Comparison of ENCODE assay signal across 8 mouse cellular contexts in the genomic region with DNA sequence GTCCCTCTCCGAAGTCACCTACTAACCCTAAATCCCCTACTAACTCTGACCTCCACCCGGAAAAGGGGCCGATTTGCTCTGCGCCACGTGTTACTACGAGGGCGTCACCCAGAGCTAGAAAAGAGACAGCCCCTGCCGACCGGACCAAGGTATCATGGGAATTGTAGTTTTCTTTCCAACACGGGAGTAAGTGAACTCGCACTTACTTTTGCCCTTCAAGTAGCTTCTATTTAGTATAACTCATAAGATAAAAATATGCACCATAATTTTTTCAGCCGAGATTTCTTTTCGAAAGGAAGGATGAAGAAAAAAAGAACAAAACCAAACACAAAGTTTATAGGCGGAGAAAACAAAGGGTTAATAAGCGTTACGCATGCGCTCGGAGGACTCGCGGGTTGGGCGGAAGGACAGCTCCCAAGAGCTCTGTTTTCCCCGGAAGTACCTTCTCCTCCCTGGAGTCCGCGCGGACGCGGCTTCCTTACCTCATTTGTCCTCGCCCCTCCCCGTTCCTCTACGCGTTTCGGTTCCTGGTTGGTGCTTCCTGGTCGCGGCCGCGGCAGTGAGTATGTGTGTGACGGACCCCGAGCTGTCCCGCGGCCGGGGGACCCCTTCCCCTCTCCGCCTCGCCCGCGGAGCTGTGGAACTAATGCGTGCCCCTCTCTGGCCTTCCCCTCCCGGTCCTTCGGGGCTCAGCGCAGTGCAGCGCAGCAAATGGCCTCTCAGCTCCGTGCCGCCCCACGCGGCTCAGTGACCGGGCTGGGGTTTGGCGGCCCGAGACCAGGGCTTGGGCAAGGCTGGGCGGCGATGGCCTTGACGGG. TPM values are rescaled to one million over a fixed set of nuclear protein-coding genes. Genes with fewer than 3 reads are reported as not detected.
A peak's percentile ranks its signal among the peaks of the same experiment; 100 is the strongest.
DNase-seq lines count a peak whose midpoint lies in the region; ATAC-seq and TF ChIP-seq lines count a peak whose summit lies in the region.

No protein-coding gene starts in this region.

- peak; percentile 97 for ATAC-seq in embryonic facial prominence, embryonic 13.5 days (ENCODE audit: insufficient number of reproducible peaks, insufficient read depth, low FRiP score, low TSS enrichment, low read depth)
- peak; percentile 96 for ATAC-seq in limb, embryonic 12.5 days (ENCODE audit: insufficient number of reproducible peaks, insufficient read depth, low FRiP score, low TSS enrichment, low read depth)
- peak; percentile 98 for ATAC-seq in midbrain, embryonic 15.5 days (replicated peaks)

- DNase-seq in 3134 (ENCODE audit: extremely low read depth, insufficient read length, low spot score), result peak; percentile 91
- peak; percentile 94 to 95 for DNase-seq in adrenal gland, postnatal 36 days
- peak; percentile 94 to 97 for DNase-seq in heart, adult 18-20 months
- DNase-seq in kidney, adult 2 months, result peak; percentile 97
- DNase-seq in spleen, adult 2 months (ENCODE audit: low read depth in 1 of 2, low spot score in 2 of 2), result peak; percentile 91

- peak; percentile 67 for TF ChIP-seq POLR2A in kidney, adult 2 months (IDR thresholded peaks at IDR 0.05; ENCODE audit: low read depth, low read length)
- peak; percentile 92 for TF ChIP-seq POLR2A in spleen, adult 2 months (IDR thresholded peaks at IDR 0.05; ENCODE audit: low read depth, low read length)

- H3K27me3 ChIP-seq in embryonic facial prominence, embryonic 13.5 days, result no peaks in the 10 kb centered on the region
- H3K27me3 ChIP-seq in kidney, adult 2 months (replicated peaks; ENCODE audit: control insufficient read depth, insufficient read depth, low read length), result no peaks in the 10 kb centered on the region
- 0 out of 2 replicates have a peak, but pooled peaks cover 3% of the 10 kb centered on the region for H3K27me3 ChIP-seq in limb, embryonic 12.5 days
- H3K27me3 ChIP-seq in midbrain, embryonic 15.5 days (replicated peaks), result 0 out of 2 replicates have a peak, but pooled peaks cover 4% of the 10 kb centered on the region
- H3K27me3 ChIP-seq in spleen, adult 2 months (ENCODE audit: control insufficient read depth, insufficient read depth, low read length), result no peaks in the 10 kb centered on the region

- H3K4me2 ChIP-seq in embryonic facial prominence, embryonic 13.5 days, result peak overlapping the region; percentile 76
- H3K4me2 ChIP-seq in limb, embryonic 12.5 days, result peak overlapping the region; percentile 85
- peak overlapping the region; percentile 77 for H3K4me2 ChIP-seq in midbrain, embryonic 15.5 days

- WGBS in embryonic facial prominence, embryonic 13.5 days, result under 1% methylated on average over 60 of the region's 60 CpGs
- WGBS in kidney, adult 2 months, result under 1% methylated on average over 60 of the region's 60 CpGs
- under 1% methylated on average over 60 of the region's 60 CpGs for WGBS in limb, embryonic 12.5 days
- WGBS in midbrain, embryonic 15.5 days, result under 1% methylated on average over 60 of the region's 60 CpGs
- WGBS in spleen, adult 2 months, result under 1% methylated on average over 60 of the region's 60 CpGs

- H3K27ac ChIP-seq in embryonic facial prominence, embryonic 13.5 days, result peak overlapping the region; percentile 92
- peak overlapping the region; percentile 83 for H3K27ac ChIP-seq in kidney, adult 2 months (ENCODE audit: insufficient read depth, low read depth, low read length)
- H3K27ac ChIP-seq in limb, embryonic 12.5 days, result peak overlapping the region; percentile 85
- peak overlapping the region; percentile 92 for H3K27ac ChIP-seq in midbrain, embryonic 15.5 days
- peak overlapping the region; percentile 99 for H3K27ac ChIP-seq in spleen, adult 2 months (ENCODE audit: insufficient read depth, low read length)

- no peaks in the 10 kb centered on the region for H3K9me3 ChIP-seq in embryonic facial prominence, embryonic 13.5 days
- no peaks in the 10 kb centered on the region for H3K9me3 ChIP-seq in limb, embryonic 12.5 days
- H3K9me3 ChIP-seq in midbrain, embryonic 15.5 days, result no peaks in the 10 kb centered on the region

- TF ChIP-seq CTCF in kidney, adult 2 months (conservative IDR thresholded peaks at IDR 0.05; ENCODE audit: insufficient read depth, insufficient read length, low read depth, low read length), result no peak
- TF ChIP-seq CTCF in spleen, adult 2 months (IDR thresholded peaks at IDR 0.05; ENCODE audit: extremely low read depth, insufficient read depth, insufficient read length, insufficient replicate concordance), result no peak

- peak overlapping the region; percentile 94 for H3K9ac ChIP-seq in embryonic facial prominence, embryonic 13.5 days
- peak overlapping the region; percentile 84 for H3K9ac ChIP-seq in limb, embryonic 12.5 days (replicated peaks)
- peak overlapping the region; percentile 90 for H3K9ac ChIP-seq in midbrain, embryonic 15.5 days

- H3K36me3 ChIP-seq in embryonic facial prominence, embryonic 13.5 days, result no peaks in the 10 kb centered on the region
- H3K36me3 ChIP-seq in kidney, adult 2 months (ENCODE audit: control insufficient read depth, insufficient read depth, low read length), result no peaks in the 10 kb centered on the region
- H3K36me3 ChIP-seq in limb, embryonic 12.5 days, result no peaks in the 10 kb centered on the region
- no peaks in the 10 kb centered on the region for H3K36me3 ChIP-seq in midbrain, embryonic 15.5 days (replicated peaks)
- no peaks in the 10 kb centered on the region for H3K36me3 ChIP-seq in spleen, adult 2 months (ENCODE audit: control insufficient read depth, insufficient read depth, low read length)

- peak overlapping the region; percentile 97 for H3K4me3 ChIP-seq in embryonic facial prominence, embryonic 13.5 days
- H3K4me3 ChIP-seq in kidney, adult 2 months (ENCODE audit: insufficient read depth, low read depth, low read length), result peak overlapping the region; percentile 81
- H3K4me3 ChIP-seq in limb, embryonic 12.5 days (replicated peaks), result peak overlapping the region; percentile 96
- H3K4me3 ChIP-seq in midbrain, embryonic 15.5 days, result peak overlapping the region; percentile 88
- peak overlapping the region; percentile 99 for H3K4me3 ChIP-seq in spleen, adult 2 months (ENCODE audit: extremely low read depth, insufficient read depth, insufficient read length)

- H3K4me1 ChIP-seq in embryonic facial prominence, embryonic 13.5 days, result peaks cover 8% of the 10 kb centered on the region
- H3K4me1 ChIP-seq in kidney, adult 2 months (ENCODE audit: control insufficient read depth, insufficient read depth, low read length), result peaks cover 3% of the 10 kb centered on the region; the same call in 1 of the 2 replicates
- H3K4me1 ChIP-seq in limb, embryonic 12.5 days (replicated peaks), result peaks cover 5% of the 10 kb centered on the region
- H3K4me1 ChIP-seq in midbrain, embryonic 15.5 days, result peaks cover 10% of the 10 kb centered on the region
- no peaks in the 10 kb centered on the region; the same call in 1 of the 2 replicates for H3K4me1 ChIP-seq in spleen, adult 2 months (ENCODE audit: control insufficient read depth, insufficient read depth, insufficient read length)

RNA-seq across cellular contexts. Expression of a gene that starts 0.7 kb away (rescaled TPM):
- 10 to 100 TPM; 41.8 to 51.2 TPM for total RNA-seq in adrenal gland, postnatal 36 days (2021)
- 43.6 and 50.1 TPM in 2 replicates for polyA plus RNA-seq in embryonic facial prominence, embryonic 13.5 days (2015; fragmentation: Nextera tagmentation; extraction: Ambion mirVana)
- 10 to 100 TPM in 1 of 2 experiments, 1 to 10 TPM in 1; 8.4 to 11.6 TPM for total RNA-seq in heart, adult 18-20 months (2021)
- polyA plus RNA-seq in kidney, adult 2 months (2012; rRNA removed), result 8.7 and 9.1 TPM in 2 replicates
- polyA plus RNA-seq in limb, embryonic 12.5 days (2016; fragmentation: Nextera tagmentation; extraction: Ambion mirVana), result 29.0 TPM in 2 replicates
- 35.3 and 37.1 TPM in 2 replicates for polyA plus RNA-seq in midbrain, embryonic 15.5 days (2015; fragmentation: Nextera tagmentation; extraction: Ambion mirVana)
- polyA plus RNA-seq in spleen, adult 2 months (2012; rRNA removed), result 10.1 and 13.3 TPM in 2 replicates

RNA-seq across cellular contexts. Expression of a gene that starts 46.1 kb away (rescaled TPM):
- under 1 TPM; 0.63 to 0.66 TPM for total RNA-seq in adrenal gland, postnatal 36 days (2021)
- not detected in 2 replicates for polyA plus RNA-seq in embryonic facial prominence, embryonic 13.5 days (2015; fragmentation: Nextera tagmentation; extraction: Ambion mirVana)
- 1 to 10 TPM in 1 of 2 experiments, under 1 TPM in 1; 0.82 to 8.7 TPM for total RNA-seq in heart, adult 18-20 months (2021)
- 0.10 and 3.4 TPM in 2 replicates for polyA plus RNA-seq in kidney, adult 2 months (2012; rRNA removed)
- not detected in 2 replicates for polyA plus RNA-seq in limb, embryonic 12.5 days (2016; fragmentation: Nextera tagmentation; extraction: Ambion mirVana)
- 7.8 and 9.1 TPM in 2 replicates for polyA plus RNA-seq in midbrain, embryonic 15.5 days (2015; fragmentation: Nextera tagmentation; extraction: Ambion mirVana)
- 131 and 166 TPM in 2 replicates for polyA plus RNA-seq in spleen, adult 2 months (2012; rRNA removed)

Comparison
In these comparisons a context has a peak if more than half of its experiments do, and no peak if none do; other contexts are left out.
1. Peak in every context shown above with its lines: DNase-seq, ATAC-seq, H3K4me3 ChIP-seq and H3K27ac ChIP-seq.
2. RNA of a gene that starts 46.1 kb away (polyA plus RNA-seq): 131 to 166 TPM in spleen, adult 2 months; 7.8 to 9.1 TPM in midbrain, embryonic 15.5 days, 0.10 to 3.4 TPM in kidney, adult 2 months, not detected in limb, embryonic 12.5 days and not detected in embryonic facial prominence, embryonic 13.5 days; every median in the first group is over 10 times any median in the second.